Comparison of ENCODE assay signal across 8 mouse cellular contexts in genomic region chr9:108338886-108339781, GRCm38 (mm10). TPM values are rescaled to one million over a fixed set of nuclear protein-coding genes. Genes with fewer than 3 reads are reported as not detected.
DNase-seq lines count a peak whose midpoint lies in the region; ATAC-seq and TF ChIP-seq lines count a peak whose summit lies in the region.

Gene Gpx1, plus strand, starts transcription at chr9:108338903.

- no peak for TF ChIP-seq CTCF in cortical plate, adult 2 months (IDR thresholded peaks at IDR 0.05; ENCODE audit: extremely low read depth, insufficient read depth, low read length)

- TF ChIP-seq POLR2A in cortical plate, adult 2 months (IDR thresholded peaks at IDR 0.05; ENCODE audit: extremely low read depth, insufficient read depth, low read length) = peak; percentile 99

- ATAC-seq in activated CD4-positive, CD25-positive, alpha-beta regulatory T cell, adult 4 months = peak; percentile 95

- DNase-seq in gastrocnemius, adult 8-10 months (ENCODE audit: low spot score in 2 of 2) = peak; percentile 80 to 88
- peak; percentile 82 for DNase-seq in hindlimb bud, embryonic 11.5 days (ENCODE audit: extremely low spot score, low read depth, low spot score)
- DNase-seq in left cerebral cortex, adult 8-10 months (ENCODE audit: low spot score in 2 of 2) = peak; percentile 77 to 81
- peak; percentile 91 to 93 for DNase-seq in right cerebral cortex, postnatal 10 days (ENCODE audit: low spot score in 2 of 2)
- peak; percentile 81 for DNase-seq in urinary bladder, postnatal 25 days (ENCODE audit: low spot score)

- peak within 1 kb of the TSS; percentile 75 for H3K4me3 ChIP-seq in cortical plate, adult 2 months (ENCODE audit: insufficient read depth, low read length)
- H3K4me3 ChIP-seq in megakaryocyte, embryonic 14.5 days (replicated peaks) = peak within 1 kb of the TSS; percentile 92

- H3K27ac ChIP-seq in cortical plate, adult 2 months (ENCODE audit: insufficient read depth, low read length) = peak within 1 kb of the TSS; percentile 87

- peaks cover 40% of the 10 kb centered on the region for H3K36me3 ChIP-seq in megakaryocyte, embryonic 14.5 days (replicated peaks; ENCODE audit: low read length)

- H3K4me1 ChIP-seq in cortical plate, adult 2 months (ENCODE audit: control insufficient read depth, insufficient read depth, low read length) = peaks cover 5% of the 10 kb centered on the region
- H3K4me1 ChIP-seq in megakaryocyte, embryonic 14.5 days = peaks cover 65% of the 10 kb centered on the region

- H3K27me3 ChIP-seq in megakaryocyte, embryonic 14.5 days (replicated peaks) = no peaks in the 10 kb centered on the region

- no peaks in the 10 kb centered on the region for H3K9me3 ChIP-seq in megakaryocyte, embryonic 14.5 days

RNA-seq across cellular contexts. Expression of gene Gpx1, which starts in this region (rescaled TPM):
- polyA plus RNA-seq in activated CD4-positive, CD25-positive, alpha-beta regulatory T cell, adult 4 months (2017; shearing (Covaris generic)) = 100 to 1,000 TPM; 573 to 811 TPM
- polyA plus RNA-seq in cortical plate, adult 2 months (2012; rRNA removed) = 258 and 294 TPM in 2 replicates
- total RNA-seq in gastrocnemius, adult 8-10 months (2022) = 10 to 100 TPM; 66.3 to 72.7 (median 68.8) TPM
- total RNA-seq in left cerebral cortex, adult 8-10 months (2022) = 100 to 1,000 TPM in 3 of 4 experiments, 10 to 100 TPM in 1; 97.3 to 121 (median 112) TPM
- polyA plus RNA-seq in megakaryocyte, embryonic 14.5 days (2012; ENCODE audit: insufficient read depth, low replicate concordance) = 49.9 and 236 TPM in 2 replicates

Comparison
In these comparisons a context has a peak if more than half of its experiments do, and no peak if none do; other contexts are left out.
1. Peak in every context shown above with its lines: DNase-seq, ATAC-seq, H3K4me3 ChIP-seq and H3K27ac ChIP-seq.